Mouse (Mus musculus) adrenal gland, postnatal 14 days (tissue): Measurements from ENCODE around the gene Fpgs. TPM values are rescaled to one million over a fixed set of nuclear protein-coding genes. Genes with fewer than 3 reads are reported as not detected.

Experiments used
- DNase-seq: peaks from one replicate; pipeline ENCODE4 v3.0.0; 2021; ENCODE audit warnings: mixed read lengths
- total RNA-seq: library from RNA; stranded (reverse); gene quantifications from 2 replicates; pipeline ENCODE4 v1.2.3, GENCODE M21; 2021

Fpgs gene
- total RNA-seq, 1 experiment from 2014 or later = 35.8 TPM

DNA sequence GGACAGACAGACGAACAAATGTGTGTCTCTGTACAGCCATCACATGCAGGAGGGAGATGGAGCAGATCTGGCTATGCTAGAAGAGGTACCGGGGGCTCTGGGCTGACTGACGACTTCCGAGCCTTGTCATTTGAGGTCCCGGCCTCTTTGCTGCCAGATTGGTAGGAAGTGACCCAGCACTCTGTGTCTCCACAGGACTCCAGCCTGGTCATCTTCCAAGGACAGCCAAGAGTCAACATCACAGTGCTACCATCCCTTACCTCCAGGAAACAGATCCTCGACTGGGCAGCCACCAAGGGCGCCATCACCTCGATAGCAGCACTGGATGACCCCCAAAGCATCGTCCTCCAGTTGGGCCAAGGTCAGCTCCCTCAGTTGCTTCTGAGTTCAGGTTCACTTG is 32.8 kb downstream of the Fpgs start:
- DNase-seq = no peak

DNA sequence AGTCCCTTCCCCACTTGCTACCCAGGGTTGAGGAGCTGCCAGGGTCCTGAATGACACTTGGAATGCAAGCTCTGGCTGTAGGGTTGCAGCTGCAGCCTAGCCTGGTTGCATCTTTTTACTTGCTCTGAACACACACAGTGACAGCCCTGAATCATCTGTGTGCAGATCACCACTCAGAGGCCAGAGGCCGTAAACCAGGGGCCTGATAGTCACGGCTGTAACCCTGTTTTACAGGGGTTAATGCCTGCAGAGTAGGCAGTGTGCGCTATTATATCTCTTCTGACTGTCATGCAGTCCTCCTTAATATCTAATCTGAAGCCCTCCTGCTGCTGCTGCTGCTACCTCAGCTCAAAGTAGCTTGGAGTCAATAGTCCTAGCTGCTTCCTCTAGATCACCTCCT is 34.1 kb downstream of the Fpgs start:
- DNase-seq = no peak

DNA sequence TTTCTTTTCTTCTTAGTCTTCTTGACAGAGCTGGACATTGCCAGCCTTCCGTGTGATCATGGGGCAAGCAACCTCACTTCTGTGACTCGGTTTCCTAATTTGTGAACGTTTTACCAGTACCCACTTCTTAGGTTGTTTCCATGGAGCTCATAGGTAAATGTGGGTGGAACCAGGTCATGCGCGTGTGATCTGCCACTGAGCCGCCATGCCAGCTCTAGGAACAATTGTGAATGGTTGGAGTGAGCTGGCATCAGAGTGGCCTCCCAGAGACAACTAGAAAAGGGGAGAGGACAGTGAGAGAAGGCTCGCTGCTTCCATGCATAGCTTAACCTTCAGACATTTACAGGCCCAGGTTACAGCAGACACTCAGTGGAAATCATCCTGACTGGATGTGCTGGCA is 35.8 kb downstream of the Fpgs start:
- no peak for DNase-seq

DNA sequence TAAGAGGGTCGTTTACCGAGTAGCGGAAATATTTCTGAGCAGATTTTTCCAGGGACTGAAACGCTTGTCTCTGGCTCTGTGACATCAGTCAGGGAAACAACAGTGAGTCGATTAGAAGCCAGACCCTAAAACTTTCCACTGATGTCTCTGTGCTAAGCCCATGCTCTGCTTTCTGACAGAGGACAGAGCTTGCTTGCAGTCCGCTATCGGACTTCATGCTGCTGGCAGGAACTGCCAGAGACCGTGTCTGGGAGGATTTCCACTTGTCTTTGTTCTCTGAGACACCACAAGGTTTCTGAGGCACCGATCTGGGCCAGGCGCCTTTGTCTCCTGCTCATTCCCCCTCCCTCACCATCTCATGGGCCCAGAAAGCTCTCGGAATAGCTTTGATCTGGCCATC is 36.2 kb downstream of the Fpgs start:
- DNase-seq = peak; percentile 36

DNA sequence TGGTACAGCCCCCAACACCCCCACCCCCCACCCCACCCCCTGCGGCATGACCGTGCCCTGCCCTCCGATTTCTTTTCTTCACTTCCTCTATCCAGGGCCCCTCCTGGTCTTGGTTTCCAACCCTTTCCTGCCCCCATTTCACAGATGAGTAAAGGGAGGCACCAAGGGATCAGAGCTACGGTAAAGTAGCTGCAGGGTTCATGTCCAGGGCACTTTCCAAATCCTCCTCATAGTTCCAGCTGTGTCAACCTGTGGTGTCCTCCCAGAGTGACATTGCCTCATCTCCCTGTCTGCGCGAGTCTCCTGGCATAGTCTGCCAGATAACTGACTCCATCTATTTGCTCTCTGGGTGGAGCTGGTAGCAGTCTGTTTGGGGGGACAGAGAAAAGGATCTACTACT is 38.1 kb downstream of the Fpgs start:
- no peak for DNase-seq

DNA sequence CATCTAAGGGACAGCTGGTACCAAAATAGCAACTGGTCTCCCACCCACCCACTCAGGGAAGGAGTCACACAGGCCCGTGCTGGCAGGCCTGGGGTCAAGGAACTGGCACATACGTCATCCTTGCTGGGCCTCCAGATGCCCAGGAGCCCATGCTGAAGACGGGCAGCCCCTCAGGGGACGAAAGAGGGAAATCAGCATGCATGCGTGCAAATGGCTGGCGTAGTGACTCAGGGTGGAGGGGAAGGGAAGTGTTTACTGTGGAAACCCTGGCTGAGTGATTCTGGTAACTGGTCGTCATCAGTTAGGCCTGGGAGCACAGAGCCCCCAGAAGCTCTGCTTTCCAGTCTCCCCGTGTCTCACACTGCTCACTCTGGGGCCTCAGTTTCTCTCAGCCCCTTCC is 38.6 kb downstream of the Fpgs start:
- DNase-seq = no peak

DNA sequence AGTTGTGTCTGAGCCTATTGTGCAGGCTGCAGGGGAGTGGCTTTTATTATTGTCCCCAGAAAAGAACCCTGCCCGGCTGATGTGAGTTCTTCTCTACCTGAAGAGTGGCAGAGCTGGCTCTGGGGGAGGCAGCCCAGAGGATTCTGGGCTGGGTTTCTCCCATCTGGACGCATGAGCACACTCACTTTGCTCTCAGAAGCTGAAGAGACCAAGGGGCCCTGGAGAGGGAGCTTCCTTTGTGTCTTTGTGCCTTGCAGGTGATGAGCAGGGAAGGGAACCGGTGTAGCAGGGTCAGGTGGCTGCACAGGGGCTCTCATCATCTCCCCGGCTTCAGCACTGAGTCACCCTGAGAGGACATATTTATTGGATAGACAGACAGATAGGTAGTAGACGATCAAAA is 41.7 kb downstream of the Fpgs start:
- no peak for DNase-seq

DNA sequence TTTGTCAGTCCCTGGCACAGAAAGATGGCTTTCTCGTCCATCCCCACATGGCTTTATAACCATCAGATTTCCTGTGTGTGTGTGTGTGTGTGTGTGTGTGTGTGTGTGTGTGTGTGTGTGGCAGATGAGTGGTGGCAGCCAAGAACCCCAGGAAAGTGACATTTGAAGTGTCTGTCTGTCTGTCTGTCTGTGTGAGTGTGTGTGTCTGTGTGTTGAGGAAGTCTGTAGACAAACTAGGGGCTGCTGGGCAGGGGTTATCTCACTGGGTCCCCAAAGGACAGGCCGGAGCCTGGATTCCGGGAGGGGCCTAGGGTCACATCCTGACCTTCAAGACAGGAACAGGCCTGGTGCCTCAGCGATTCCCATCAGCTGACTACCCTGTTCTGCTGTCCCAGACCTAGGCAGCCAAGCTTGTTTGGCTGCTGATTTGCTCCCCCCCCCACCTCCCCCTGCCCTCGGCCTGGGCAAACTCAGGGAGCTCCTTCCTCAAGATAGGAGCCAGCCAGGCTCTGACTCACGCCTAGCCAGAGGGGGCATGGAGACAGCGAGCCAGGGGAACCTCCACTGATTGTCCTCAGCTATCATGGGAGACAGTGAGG is 42.3 kb downstream of the Fpgs start:
- peak; percentile 64 for DNase-seq

DNA sequence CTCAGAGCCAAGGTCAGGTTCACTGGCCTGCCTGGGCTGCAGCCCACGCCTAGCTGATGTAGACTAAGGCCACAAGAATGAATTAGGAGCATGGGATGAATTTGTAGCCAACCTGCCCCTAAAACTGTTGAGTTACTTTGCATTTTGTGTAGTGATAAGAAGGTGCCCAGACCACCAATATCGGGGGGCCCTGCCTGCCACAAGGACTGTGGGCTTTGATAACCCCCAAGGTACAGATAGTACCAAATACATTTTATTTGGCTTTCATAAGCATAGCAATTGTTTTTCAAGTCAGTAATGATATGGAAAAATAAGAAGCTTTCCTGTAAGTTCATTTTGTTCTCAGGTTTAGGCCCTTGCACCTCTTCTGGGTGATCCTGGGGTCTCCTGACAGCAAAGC is 45.1 kb downstream of the Fpgs start:
- DNase-seq = no peak

DNA sequence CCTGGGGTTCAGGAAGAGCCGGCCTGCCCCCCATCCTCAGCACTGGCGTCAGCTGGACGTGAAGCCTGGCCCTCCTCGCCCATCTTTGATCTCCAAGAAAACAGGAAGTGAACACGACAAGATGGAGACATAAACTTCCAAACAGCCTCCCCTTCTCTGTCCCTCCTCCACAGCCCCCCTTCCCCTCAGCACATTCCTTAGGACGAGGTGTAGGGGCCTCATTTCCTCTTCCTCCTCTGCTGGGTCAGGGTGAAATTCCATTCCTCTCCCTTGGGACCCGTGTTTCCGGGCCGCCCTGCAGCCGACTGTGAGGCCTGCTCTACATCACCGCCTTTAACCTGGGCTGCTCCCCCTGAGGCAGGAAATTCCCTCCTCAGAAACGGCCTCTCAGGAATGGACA is 48.1 kb downstream of the Fpgs start:
- DNase-seq = peak; percentile 66

DNA sequence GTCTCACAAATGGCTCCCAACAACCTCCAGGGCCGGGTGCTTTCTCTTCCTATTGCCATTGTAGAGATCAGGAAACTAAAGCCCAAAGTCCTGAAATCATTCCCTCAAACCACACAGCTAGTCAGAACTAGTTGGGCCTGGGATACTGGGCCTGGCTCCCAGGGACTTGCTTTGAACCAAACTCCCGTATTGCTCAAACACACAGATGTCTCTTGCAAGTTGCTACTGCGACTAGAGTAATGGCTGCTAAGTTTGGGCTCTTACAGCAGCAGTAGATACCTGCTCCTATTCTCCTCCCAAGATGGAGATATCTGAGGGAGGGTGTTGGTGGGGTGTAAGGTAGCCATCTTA is 48.6 kb downstream of the Fpgs start:
- DNase-seq = no peak

DNA sequence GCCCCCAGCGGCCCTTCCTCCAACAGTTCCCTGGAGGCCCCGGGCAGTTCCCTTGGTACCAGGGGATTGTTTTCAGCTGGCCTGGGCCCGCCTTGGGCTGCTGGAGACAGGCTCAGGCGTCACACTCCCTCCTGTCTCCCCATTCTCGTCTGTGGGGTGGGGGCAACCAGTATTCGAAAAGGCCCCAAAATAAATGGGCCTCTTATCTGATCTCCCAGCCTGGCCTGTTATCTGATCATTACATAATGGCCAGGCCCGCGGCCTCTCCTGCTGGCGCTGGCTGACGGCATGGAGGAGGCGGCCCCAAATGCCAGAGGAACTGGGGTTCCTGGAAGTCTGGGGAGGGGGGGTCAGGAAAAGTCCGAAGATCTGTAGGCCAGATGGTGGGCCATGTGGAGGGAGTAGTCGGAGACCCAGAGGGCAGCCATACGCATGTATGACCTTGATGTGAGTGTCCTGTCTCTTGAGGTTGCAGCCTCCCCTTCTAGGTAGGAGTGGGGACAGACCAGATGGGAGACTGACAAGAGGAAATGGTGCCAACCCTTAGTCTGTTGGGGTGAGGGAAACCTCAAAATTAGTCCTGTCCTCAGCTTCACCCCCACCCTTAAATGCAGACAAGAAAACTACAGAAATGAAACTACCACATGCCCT is 49.1 kb downstream of the Fpgs start:
- no peak for DNase-seq

DNA sequence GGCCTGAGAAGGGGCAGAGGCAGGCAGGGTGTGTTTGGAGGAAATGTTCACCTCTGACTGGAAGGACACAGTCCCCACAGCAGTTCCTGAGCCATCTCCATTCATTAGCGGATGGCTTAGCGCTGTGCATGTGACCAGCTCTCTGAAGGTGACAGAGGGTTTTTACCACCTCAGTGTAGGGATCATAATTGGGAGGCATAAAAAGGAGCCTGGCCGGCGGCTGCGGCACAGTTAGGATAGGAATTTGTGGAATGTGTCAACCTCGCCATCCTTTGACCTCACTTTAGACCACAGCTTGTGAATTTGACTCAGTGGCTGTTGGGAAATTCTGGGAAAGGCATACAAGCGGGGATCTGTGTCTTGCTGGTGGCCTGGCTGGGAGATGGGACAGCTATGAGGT is 50.2 kb downstream of the Fpgs start:
- no peak for DNase-seq

DNA sequence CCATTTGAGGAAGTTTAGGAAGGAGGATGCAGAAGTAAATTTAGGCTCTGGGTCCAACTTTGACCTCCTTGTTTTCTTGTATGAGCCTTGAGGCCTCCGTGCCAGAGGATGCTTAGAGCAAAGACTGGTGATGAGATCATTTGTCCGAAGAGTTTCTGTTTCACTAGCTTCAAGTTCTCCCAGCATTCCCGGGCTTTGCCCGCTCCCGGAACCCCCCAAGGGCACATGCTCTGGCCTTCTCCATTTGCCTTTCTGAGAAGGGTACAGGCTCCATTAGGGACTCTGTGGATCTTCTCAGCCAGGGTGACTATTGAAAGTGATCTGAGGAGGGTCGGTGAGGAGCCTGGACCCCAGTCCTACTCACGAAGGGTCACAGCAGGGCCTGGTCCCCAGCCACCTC is 56.6 kb downstream of the Fpgs start:
- no peak for DNase-seq

DNA sequence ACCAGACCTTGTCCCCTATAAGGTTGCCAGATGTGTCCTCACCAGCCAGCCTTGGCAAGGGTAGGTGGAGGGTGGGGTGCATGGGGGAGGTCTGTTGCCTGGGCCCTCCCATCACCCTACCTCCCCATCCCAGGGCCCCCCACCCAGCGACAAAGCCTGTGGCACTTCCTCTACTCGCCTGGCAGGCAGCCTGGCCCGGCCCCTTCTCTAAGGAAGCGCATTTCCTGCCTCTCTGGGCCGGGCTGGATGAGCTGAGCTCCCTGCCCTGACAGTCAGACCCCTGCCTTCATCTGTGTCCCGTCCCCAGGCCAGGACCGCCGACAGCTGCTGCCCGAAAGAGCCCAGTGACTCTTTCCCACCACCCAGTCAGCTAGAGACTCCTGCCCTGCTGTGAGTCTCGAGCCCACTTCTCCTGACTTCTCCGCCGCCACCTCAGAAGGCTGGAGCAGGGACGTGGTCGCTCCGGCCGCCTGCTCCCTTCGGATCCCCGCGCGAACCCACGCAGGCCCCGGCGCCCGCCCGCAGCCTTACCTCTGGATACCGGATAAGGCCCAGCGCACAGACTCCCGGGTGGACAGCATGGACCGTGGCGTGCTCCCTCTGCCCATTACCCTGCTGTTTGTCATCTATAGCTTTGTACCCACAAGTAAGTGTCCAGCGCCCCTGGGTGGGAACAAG is 57.4 kb downstream of the Fpgs start, which contains the start of gene Eng:
Gene Eng (plus strand): TSS at position 217 of the 678 bp plus-strand sequence.
- DNase-seq = peak; percentile 76

DNA sequence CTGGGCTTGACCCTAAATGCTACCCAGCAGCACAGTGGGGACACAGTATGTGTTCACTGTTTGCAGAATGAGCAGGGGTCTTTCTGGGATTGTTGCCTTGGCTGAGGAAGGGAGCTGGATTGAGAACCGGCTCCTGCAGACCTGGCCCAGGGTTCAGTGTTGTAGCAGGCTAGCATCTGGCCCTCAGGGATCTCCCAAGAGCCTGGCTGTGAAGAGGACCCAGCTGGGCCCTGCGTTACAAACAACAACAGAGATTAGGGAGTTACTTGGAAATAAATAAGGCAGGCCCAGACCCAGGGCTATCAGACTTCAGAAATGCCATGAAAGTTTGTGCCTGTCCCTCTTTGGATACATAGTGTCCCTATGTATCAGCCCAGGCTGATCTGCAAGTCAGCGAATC is 58.3 kb downstream of the Fpgs start:
- no peak for DNase-seq

DNA sequence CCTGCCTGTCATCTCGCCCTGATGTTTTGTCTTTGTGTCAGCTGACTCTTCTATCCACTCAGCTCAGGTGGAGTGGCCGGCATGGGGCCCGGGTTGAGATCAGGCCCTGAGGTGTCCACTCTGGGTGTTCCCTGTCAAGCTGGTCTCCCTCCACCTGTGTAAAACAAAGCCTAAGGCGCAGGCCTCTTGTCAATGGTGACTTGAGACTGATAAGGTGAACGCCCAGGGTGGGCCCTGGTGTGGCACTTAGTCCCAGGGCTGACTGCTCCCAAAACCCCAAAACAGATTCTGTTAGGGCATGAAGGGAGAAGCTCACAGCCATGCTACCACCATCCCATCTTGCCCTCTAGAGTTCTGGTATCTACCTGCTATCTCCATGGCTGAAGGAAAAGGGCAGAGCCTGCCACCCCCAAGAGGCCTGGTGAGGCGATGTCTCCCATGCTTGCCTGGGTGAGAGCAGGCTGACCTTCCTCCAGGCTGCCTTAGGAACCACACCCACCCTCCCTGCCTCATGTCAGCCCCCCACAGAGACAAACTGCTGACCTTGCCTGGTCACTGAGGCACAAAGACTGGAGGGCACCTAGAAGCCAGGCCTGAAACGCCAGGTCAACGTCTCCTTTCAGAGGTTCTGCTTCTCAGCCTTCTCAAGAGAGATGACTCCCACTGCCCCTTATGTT is 59.0 kb downstream of the Fpgs start:
- no peak for DNase-seq

DNA sequence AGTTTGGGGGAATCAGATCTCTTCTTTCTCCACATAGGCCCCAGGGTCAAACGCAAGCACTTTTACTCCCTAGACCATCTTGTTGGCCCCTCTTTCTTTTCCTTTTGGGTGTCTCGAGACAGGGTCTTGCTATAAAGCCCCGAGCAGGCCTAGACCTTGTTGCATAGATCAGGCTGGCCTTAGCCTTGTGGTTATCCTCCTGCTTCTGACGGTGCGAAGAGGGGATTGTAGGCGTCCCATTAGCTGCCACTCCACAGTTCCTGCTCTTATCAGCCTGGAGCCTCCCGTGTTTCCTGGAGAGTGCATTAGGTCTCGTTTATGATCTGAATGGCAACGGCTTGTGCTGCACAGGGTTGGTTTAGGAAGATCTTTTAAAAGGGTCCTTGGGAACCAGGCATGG is 59.9 kb downstream of the Fpgs start:
- DNase-seq = no peak

DNA sequence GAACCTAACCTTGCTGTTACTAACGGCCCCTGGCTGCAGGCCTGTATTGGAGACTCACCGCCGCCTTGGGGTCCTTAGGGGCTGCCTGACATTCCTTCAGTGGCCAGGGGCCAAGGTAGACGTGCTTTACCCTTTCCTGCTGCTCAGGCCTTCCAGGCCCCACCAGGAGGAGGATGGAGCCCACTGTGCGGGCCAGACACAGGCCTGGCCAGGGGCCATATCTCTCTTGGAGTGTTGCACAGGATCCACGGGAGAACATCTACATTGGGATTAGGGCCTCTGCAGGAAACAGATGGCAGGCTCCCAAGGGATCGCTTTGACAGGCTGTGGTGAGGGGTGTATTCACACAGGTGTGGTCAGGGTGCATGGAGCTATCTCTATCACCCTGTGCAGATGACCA is 61.1 kb downstream of the Fpgs start:
- peak; percentile 56 for DNase-seq

DNA sequence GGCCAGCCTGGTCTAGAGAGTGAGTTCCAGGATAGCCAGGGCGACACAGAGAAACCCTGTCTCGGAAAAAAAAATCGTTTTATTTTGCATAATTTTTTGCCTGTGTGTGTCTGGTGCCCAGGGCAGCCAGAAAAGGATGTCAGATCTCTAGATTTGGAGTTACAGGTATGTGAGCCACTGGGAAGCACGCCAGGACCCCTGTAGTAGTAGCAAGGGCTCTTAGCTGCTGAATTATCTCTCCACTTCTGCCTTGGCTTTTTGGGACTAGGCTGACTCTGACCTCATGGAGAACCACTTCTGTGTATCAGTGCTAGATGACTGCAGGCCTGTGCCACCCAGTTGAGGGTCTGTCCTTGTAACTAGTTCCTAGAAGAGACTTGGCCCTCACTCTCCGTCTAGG is 62.1 kb downstream of the Fpgs start:
- DNase-seq = no peak

DNA sequence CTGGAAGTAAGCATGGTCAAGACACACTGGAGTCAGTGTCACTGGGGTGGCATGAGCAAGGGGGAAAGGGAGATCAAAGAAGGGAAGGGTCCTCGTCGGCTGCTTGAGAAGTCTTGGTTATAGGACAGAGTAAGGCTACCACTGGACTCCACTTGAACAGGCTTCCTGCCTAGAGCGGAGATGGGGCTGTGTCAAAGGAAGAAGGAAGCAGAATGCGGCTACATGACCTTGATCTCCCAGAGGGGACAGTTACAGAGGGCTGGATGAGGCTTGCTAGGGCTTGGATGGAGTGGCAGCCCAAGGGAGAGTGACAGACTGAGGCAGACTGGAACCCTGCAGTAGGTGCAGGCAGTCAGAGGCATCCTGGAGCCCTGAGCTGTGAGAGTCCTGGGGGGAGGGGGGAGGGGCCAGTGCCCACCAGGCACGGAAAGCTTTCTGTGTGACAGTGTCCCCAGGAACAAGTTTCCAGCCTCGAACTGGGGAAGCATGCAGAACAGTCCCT is 63.3 kb downstream of the Fpgs start:
- DNase-seq = peak; percentile 28

DNA sequence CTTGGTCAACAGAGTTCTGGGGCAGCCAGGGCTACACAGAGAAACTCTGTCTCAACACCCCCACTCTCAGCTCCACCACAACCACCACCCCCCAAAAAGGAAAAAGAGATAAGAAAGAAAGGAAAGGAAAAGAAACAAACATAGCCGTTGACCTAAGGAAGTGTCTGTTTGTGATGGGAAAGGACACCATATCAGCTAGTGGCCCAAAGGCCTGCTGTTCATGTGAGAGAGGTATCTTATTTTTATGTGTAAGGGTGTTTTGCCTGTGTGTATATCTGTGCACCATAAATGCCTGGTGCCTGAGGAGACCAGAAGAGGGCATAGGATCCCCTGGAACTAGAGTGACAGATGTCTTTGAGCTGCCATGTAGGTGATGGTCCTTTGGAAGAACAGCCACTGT is 64.3 kb downstream of the Fpgs start:
- DNase-seq = no peak

DNA sequence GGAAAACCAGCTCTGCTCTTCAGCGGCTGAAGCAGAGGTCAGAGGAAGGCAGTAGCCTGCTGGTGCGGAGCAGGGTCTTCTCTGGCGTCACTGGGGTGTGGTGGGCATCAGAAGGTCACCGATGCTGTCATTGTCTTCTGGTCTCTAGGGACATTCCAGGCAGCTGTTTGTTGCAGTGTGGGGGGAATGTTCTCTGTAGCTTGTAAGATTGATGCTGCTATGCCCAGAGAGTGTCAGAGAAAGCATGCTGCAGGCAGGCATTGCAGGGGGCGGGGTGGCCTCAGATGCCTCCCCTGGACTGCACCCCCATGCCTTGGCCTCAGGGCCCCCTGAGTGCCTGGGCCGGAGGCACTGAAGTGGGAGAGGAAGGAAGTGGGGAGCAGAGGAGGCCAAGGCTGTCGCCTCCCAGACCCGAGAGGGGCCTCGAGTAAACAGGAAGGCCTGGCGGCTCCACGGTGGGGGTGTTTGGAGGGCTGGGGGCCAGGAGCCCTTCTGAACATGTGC is 66.1 kb downstream of the Fpgs start:
- peak; percentile 79 for DNase-seq
